Mouse (Mus musculus): Measurements from ENCODE around the gene Mrpl55. TPM values are rescaled to one million over a fixed set of nuclear protein-coding genes. Genes with fewer than 3 reads are reported as not detected.
"Not testable (repeated sequence)": the region's sequence is repeated elsewhere in the genome, so short reads cannot be mapped to it uniquely, and the experiment has no call there.

The Mrpl55 gene
- polyA plus RNA-seq, 1 experiment = 48.7 TPM

GRCm38 (mm10) chr11:59191231-59192058 lies 10.8 kb upstream of the Mrpl55 start:
- DNase-seq (ENCODE audit: extremely low spot score in 1 of 2, low spot score in 1 of 2) = peak; percentile 89 to 90

GRCm38 (mm10) chr11:59192059-59192386 lies 10.3 kb upstream of the Mrpl55 start, which contains the start of gene Guk1:
Gene Guk1 (minus strand): TSS chr11:59192212.
- no peak for DNase-seq (ENCODE audit: extremely low spot score in 1 of 2, low spot score in 1 of 2)

- no peak for DNase-seq (ENCODE audit: extremely low spot score in 1 of 2, low spot score in 1 of 2)
Observed at GRCm38 (mm10) chr11:59196230-59196629, 6.1 kb upstream of the Mrpl55 start.

GRCm38 (mm10) chr11:59201216-59202002 lies 877 bp upstream of the Mrpl55 start:
- no peak for DNase-seq (ENCODE audit: extremely low spot score in 1 of 2, low spot score in 1 of 2)

- DNase-seq (ENCODE audit: extremely low spot score in 1 of 2, low spot score in 1 of 2) = peak; percentile 91 to 96
Observed at GRCm38 (mm10) chr11:59208153-59208831, 6.0 kb downstream of the Mrpl55 start, which contains the start of gene 2310033P09Rik. Gene 2310033P09Rik (plus strand): TSS chr11:59208321.

- DNase-seq (ENCODE audit: extremely low spot score in 1 of 2, low spot score in 1 of 2) = peak in 1 of 2 experiments; percentile 69
Observed at GRCm38 (mm10) chr11:59209003-59209441, 6.7 kb downstream of the Mrpl55 start.

- DNase-seq (ENCODE audit: extremely low spot score in 1 of 2, low spot score in 1 of 2) = no peak
Observed at GRCm38 (mm10) chr11:59209580-59209979, 7.3 kb downstream of the Mrpl55 start.

GRCm38 (mm10) chr11:59210020-59210419 lies 7.7 kb downstream of the Mrpl55 start:
- no peak for DNase-seq (ENCODE audit: extremely low spot score in 1 of 2, low spot score in 1 of 2)

GRCm38 (mm10) chr11:59211561-59211960 lies 9.3 kb downstream of the Mrpl55 start:
- not testable (repeated sequence) for DNase-seq (ENCODE audit: extremely low spot score in 1 of 2, low spot score in 1 of 2)

- DNase-seq (ENCODE audit: extremely low spot score in 1 of 2, low spot score in 1 of 2) = not testable (repeated sequence)
Observed at GRCm38 (mm10) chr11:59212320-59212719, 10.0 kb downstream of the Mrpl55 start.

GRCm38 (mm10) chr11:59212892-59213494 lies 10.7 kb downstream of the Mrpl55 start:
- DNase-seq (ENCODE audit: extremely low spot score in 1 of 2, low spot score in 1 of 2) = no peak

- peak in 1 of 2 experiments; percentile 60 for DNase-seq (ENCODE audit: extremely low spot score in 1 of 2, low spot score in 1 of 2)
Observed at GRCm38 (mm10) chr11:59216955-59217354, 14.7 kb downstream of the Mrpl55 start.

GRCm38 (mm10) chr11:59218389-59218998 lies 16.2 kb downstream of the Mrpl55 start:
- peak in 1 of 2 experiments; percentile 61 for DNase-seq (ENCODE audit: extremely low spot score in 1 of 2, low spot score in 1 of 2)

- DNase-seq (ENCODE audit: extremely low spot score in 1 of 2, low spot score in 1 of 2) = no peak
Observed at GRCm38 (mm10) chr11:59219064-59219463, 16.8 kb downstream of the Mrpl55 start.

GRCm38 (mm10) chr11:59221604-59222003 lies 19.3 kb downstream of the Mrpl55 start:
- DNase-seq (ENCODE audit: extremely low spot score in 1 of 2, low spot score in 1 of 2) = no peak

GRCm38 (mm10) chr11:59222306-59222705 lies 20.0 kb downstream of the Mrpl55 start:
- no peak for DNase-seq (ENCODE audit: extremely low spot score in 1 of 2, low spot score in 1 of 2)

- DNase-seq (ENCODE audit: extremely low spot score in 1 of 2, low spot score in 1 of 2) = no peak
Observed at GRCm38 (mm10) chr11:59224025-59224424, 21.7 kb downstream of the Mrpl55 start.

GRCm38 (mm10) chr11:59224470-59224869 lies 22.2 kb downstream of the Mrpl55 start:
- DNase-seq (ENCODE audit: extremely low spot score in 1 of 2, low spot score in 1 of 2) = no peak

- DNase-seq (ENCODE audit: extremely low spot score in 1 of 2, low spot score in 1 of 2) = no peak
Observed at GRCm38 (mm10) chr11:59225167-59225566, 22.9 kb downstream of the Mrpl55 start.

- DNase-seq (ENCODE audit: extremely low spot score in 1 of 2, low spot score in 1 of 2) = no peak
Observed at GRCm38 (mm10) chr11:59226251-59226650, 24.0 kb downstream of the Mrpl55 start.

Measured in frontal cortex, adult 2 months (tissue).